Mouse (Mus musculus) embryonic facial prominence, embryonic 11.5 days (tissue): ENCODE data around the gene Hnmt. TPM values are rescaled to one million over a fixed set of nuclear protein-coding genes. Genes with fewer than 3 reads are reported as not detected.
"Not testable (repeated sequence)": the region's sequence is repeated elsewhere in the genome, so short reads cannot be mapped to it uniquely, and the experiment has no call there.

Experiments used
- ATAC-seq: fragments of 200-750 bp; cut with Nextera tagmentation; replicated peaks from 2 replicates; pipeline ENCODE4 v1.8.0; 2017; ENCODE audit warnings: low read depth; ENCODE audit not compliant: insufficient number of reproducible peaks, low FRiP score, low TSS enrichment
- DNase-seq: peaks from one replicate; pipeline ENCODE4 v3.0.0-alpha.2; 2015; ENCODE audit warnings: low spot score
- H3K27ac ChIP-seq: fragments of 300-500 bp; sonication (generic); replicated peaks from 2 replicates; pipeline ENCODE4 v1.5.1; 2014; ENCODE audit warnings: mild to moderate bottlenecking, low read depth, low read length, control low read depth
- H3K27me3 ChIP-seq: fragments of 300-500 bp; sonication (generic); 2 replicates; pipeline ENCODE4 v1.6.1; 2014; ENCODE audit warnings: mild to moderate bottlenecking, low read length, moderate library complexity, mixed read lengths; ENCODE audit not compliant: control insufficient read depth, insufficient read depth
- H3K36me3 ChIP-seq: fragments of 300-500 bp; sonication (generic); replicated peaks from 2 replicates; pipeline ENCODE4 v1.6.1; 2014; ENCODE audit warnings: low read depth, mild to moderate bottlenecking, low read length, moderate library complexity, mixed read lengths; ENCODE audit not compliant: control insufficient read depth, insufficient read depth
- H3K4me1 ChIP-seq: fragments of 300-500 bp; sonication (generic); 2 replicates; pipeline ENCODE4 v1.6.1; 2014; ENCODE audit warnings: low read length, mixed read lengths; ENCODE audit not compliant: control insufficient read depth, insufficient read depth
- H3K4me2 ChIP-seq: fragments of 300-500 bp; sonication (generic); 2 replicates; pipeline ENCODE4 v1.6.1; 2014; ENCODE audit warnings: low read depth, mild to moderate bottlenecking, control low read depth, low read length, moderate library complexity
- H3K4me3 ChIP-seq: fragments of 300-500 bp; sonication (generic); 2 replicates; pipeline ENCODE4 v1.5.1; 2014; ENCODE audit warnings: low read depth, low read length, control low read depth
- H3K9ac ChIP-seq: fragments of 300-500 bp; sonication (generic); replicated peaks from 2 replicates; pipeline ENCODE4 v1.6.1; 2014; ENCODE audit warnings: mild to moderate bottlenecking, control low read depth, low read length
- H3K9me3 ChIP-seq: fragments of 300-500 bp; sonication (generic); replicated peaks from 2 replicates; pipeline ENCODE4 v1.6.1; 2016; ENCODE audit warnings: mild to moderate bottlenecking, low read length, inconsistent platforms, mixed read lengths; ENCODE audit not compliant: control insufficient read depth
- WGBS: fragments of 180-500 bp; shearing (Covaris S2); extraction: QIAGEN DNeasy Blood & Tissue Kit; methylation state at CpG from one replicate; pipeline ENCODE4 v1.1.7; 2014; 5-methylcytosine and 5-hydroxymethylcytosine counted together
- polyA plus RNA-seq: library from polyadenylated mRNA; unstranded; fragments of >200 nt; fragmentation: Nextera tagmentation; extraction: Ambion mirVana; gene quantifications from 2 replicates; pipeline ENCODE4 v1.2.1, GENCODE M21; 2014

Hnmt gene
- polyA plus RNA-seq, 1 experiment from 2014 or later = 2.1 TPM

GRCm38 (mm10) chr2:23987283-23987682, 61.9 kb downstream of the Hnmt start:
- no peak for ATAC-seq
- H3K36me3 ChIP-seq = no peaks in the 10 kb centered on the region
- H3K27me3 ChIP-seq = no peaks in the 10 kb centered on the region
- no peak overlapping the region for H3K9ac ChIP-seq
- no peak for DNase-seq
- H3K9me3 ChIP-seq = no peaks in the 10 kb centered on the region
- H3K4me2 ChIP-seq = no peak overlapping the region
- H3K4me1 ChIP-seq = no peaks in the 10 kb centered on the region
- no peak overlapping the region for H3K4me3 ChIP-seq
- no peak overlapping the region for H3K27ac ChIP-seq

- no peaks in the 10 kb centered on the region for H3K4me1 ChIP-seq
- H3K9me3 ChIP-seq = no peaks in the 10 kb centered on the region
- H3K4me3 ChIP-seq = no peak overlapping the region
- DNase-seq = no peak
- no peaks in the 10 kb centered on the region for H3K36me3 ChIP-seq
- H3K27me3 ChIP-seq = no peaks in the 10 kb centered on the region
- H3K4me2 ChIP-seq = no peak overlapping the region
- no peak for ATAC-seq
- no peak overlapping the region for H3K27ac ChIP-seq
- H3K9ac ChIP-seq = no peak overlapping the region
Measured at GRCm38 (mm10) chr2:23983343-23983742, 65.9 kb downstream of the Hnmt start.

- Histone ChIP-seq H3K27ac (no peak overlapping the region), H3K9ac (no peak overlapping the region), H3K4me1 (no peaks in the 10 kb centered on the region), H3K4me2 (no peak overlapping the region), H3K4me3 (no peak overlapping the region), H3K27me3 (no peaks in the 10 kb centered on the region), H3K36me3 (no peaks in the 10 kb centered on the region), H3K9me3 (no peaks in the 10 kb centered on the region)
- ATAC-seq (no peak), DNase-seq (no peak)
- 53% methylated on average over 1 of the region's 1 CpGs for whole genome bisulfite sequencing
Measured at GRCm38 (mm10) chr2:23982860-23983259, 66.3 kb downstream of the Hnmt start.

- DNase-seq, H3K4me1 ChIP-seq, ATAC-seq, H3K36me3 ChIP-seq, H3K4me2 ChIP-seq, H3K9me3 ChIP-seq, H3K27me3 ChIP-seq, H3K27ac ChIP-seq, H3K4me3 ChIP-seq, H3K9ac ChIP-seq: not testable (repeated sequence)
- 93% methylated on average over 15 of the region's 15 CpGs for WGBS
Measured at GRCm38 (mm10) chr2:23960659-23961274, 88.4 kb downstream of the Hnmt start.

Other genes with a start within 250 kb of the Hnmt start
- not detected in 2 replicates for gene Tbpl2, start 47.2 kb upstream of the Hnmt start, polyA plus RNA-seq
- gene Il1f8, start 103.8 kb upstream of the Hnmt start, polyA plus RNA-seq = not detected in 2 replicates
- not detected in 2 replicates for gene Il1f9, start 137.1 kb upstream of the Hnmt start, polyA plus RNA-seq
- gene Il1f6, start 166.0 kb upstream of the Hnmt start, polyA plus RNA-seq = not detected in 2 replicates
- 0.20 TPM in 1 of 2 replicates, not detected in the other for gene Il1f5, start 227.6 kb upstream of the Hnmt start, polyA plus RNA-seq
- not detected in 2 replicates for gene Il1f10, start 241.8 kb upstream of the Hnmt start, polyA plus RNA-seq